Mouse (Mus musculus) MEL (cell line): ENCODE results near the gene Stard3nl. TPM values are rescaled to one million over a fixed set of nuclear protein-coding genes. Genes with fewer than 3 reads are reported as not detected.

Source experiments
- DNase-seq: peaks from one replicate; pipeline ENCODE4 v3.0.0; 2011; ENCODE audit warnings: low read depth, low spot score
- H3K27ac ChIP-seq: 2 replicates; pipeline ENCODE4 v1.5.1; 2012; ENCODE audit warnings: low read depth, mild to moderate bottlenecking, control low read depth, low read length, moderate library complexity; ENCODE audit not compliant: control insufficient read depth
- H3K27me3 ChIP-seq, 2 experiments: fragments of 150-350 bp in 1 of 2; sonication (generic) in 1 of 2; 2 replicates each; pipeline ENCODE4 v1.6.1; 2012; ENCODE audit warnings: low read length in 2 of 2, mild to moderate bottlenecking in 2 of 2, improper control_type of control experiment in 1 of 2, moderate library complexity in 1 of 2; ENCODE audit not compliant: insufficient read depth in 2 of 2, control insufficient read depth in 1 of 2
- H3K36me3 ChIP-seq, 2 experiments: 2 replicates each; pipeline ENCODE4 v1.6.1; 2012 to 2014; ENCODE audit warnings: low read length in 2 of 2, improper control_type of control experiment in 1 of 2, inconsistent platforms in 1 of 2, mild to moderate bottlenecking in 1 of 2; ENCODE audit not compliant: insufficient read depth in 2 of 2, control insufficient read depth in 1 of 2
- H3K4me1 ChIP-seq, 2 experiments: fragments of 150-350 bp in 1 of 2; sonication (generic) in 1 of 2; 2 replicates each; pipeline ENCODE4 v1.6.1; 2012; ENCODE audit warnings: low read length in 2 of 2, improper control_type of control experiment in 1 of 2, mild to moderate bottlenecking in 1 of 2; ENCODE audit not compliant: insufficient read depth in 2 of 2, control insufficient read depth in 1 of 2
- H3K4me3 ChIP-seq, 2 experiments: fragments of 150-350 bp in 1 of 2; sonication (generic) in 1 of 2; 2 replicates each; pipeline ENCODE4 v1.5.1; 2012; ENCODE audit warnings: low read depth in 2 of 2, low read length in 2 of 2, mild to moderate bottlenecking in 2 of 2, moderate library complexity in 2 of 2, control low read depth in 1 of 2, improper control_type of control experiment in 1 of 2; ENCODE audit not compliant: control insufficient read depth in 1 of 2, insufficient read depth in 1 of 2
- H3K79me2 ChIP-seq: 2 replicates; pipeline ENCODE4 v1.6.1; 2012; ENCODE audit warnings: mild to moderate bottlenecking, low read length, moderate library complexity; ENCODE audit not compliant: control insufficient read depth, poor library complexity, insufficient read depth
- H3K9ac ChIP-seq: 2 replicates; pipeline ENCODE4 v1.6.1; 2012; ENCODE audit warnings: low read depth, mild to moderate bottlenecking, control low read depth, low read length, moderate library complexity; ENCODE audit not compliant: control insufficient read depth, poor library complexity, severe bottlenecking
- H3K9me3 ChIP-seq: fragments of 150-350 bp; sonication (generic); replicated peaks from 2 replicates; pipeline ENCODE4 v1.6.1; 2012; ENCODE audit warnings: mild to moderate bottlenecking, low read length, improper control_type of control experiment, moderate library complexity; ENCODE audit not compliant: insufficient read depth
- BHLHE40 ChIP-seq: IDR thresholded peaks from 2 replicates; pipeline ENCODE4 v1.6.1; 2012; ENCODE audit warnings: low read depth, mild to moderate bottlenecking, inconsistent platforms, low read length, improper control_type of control experiment, borderline replicate concordance
- E2F4 ChIP-seq: IDR thresholded peaks from 2 replicates; pipeline ENCODE4 v1.6.1; 2011; ENCODE audit warnings: low read depth, low read length, improper control_type of control experiment, borderline replicate concordance
- ELF1 ChIP-seq: IDR thresholded peaks from 2 replicates; pipeline ENCODE4 v1.6.1; 2014; ENCODE audit warnings: low read depth, mild to moderate bottlenecking, inconsistent platforms, low read length, improper control_type of control experiment, moderate library complexity
- ETS1 ChIP-seq: IDR thresholded peaks from 2 replicates; pipeline ENCODE4 v1.6.1; 2012; ENCODE audit warnings: low read depth, mild to moderate bottlenecking, inconsistent platforms, low read length, improper control_type of control experiment, moderate library complexity
- GABPA ChIP-seq: IDR thresholded peaks from 2 replicates; pipeline ENCODE4 v1.6.1; 2012; ENCODE audit warnings: low read depth, mild to moderate bottlenecking, inconsistent platforms, low read length, improper control_type of control experiment, moderate library complexity
- GATA1 ChIP-seq: IDR thresholded peaks from 2 replicates; pipeline ENCODE4 v1.6.1; 2011; ENCODE audit warnings: low read depth, low read length, improper control_type of control experiment
- KAT2A ChIP-seq: conservative IDR thresholded peaks from 2 replicates; pipeline ENCODE4 v1.6.1; 2012; ENCODE audit warnings: low read depth, low read length, improper control_type of control experiment, inconsistent platforms
- MAFK ChIP-seq: IDR thresholded peaks from 2 replicates; pipeline ENCODE4 v1.6.1; 2011; ENCODE audit warnings: low read depth, mild to moderate bottlenecking, low read length, improper control_type of control experiment, borderline replicate concordance
- MXI1 ChIP-seq: IDR thresholded peaks from 2 replicates; pipeline ENCODE4 v1.6.1; 2011; ENCODE audit warnings: mild to moderate bottlenecking, low read depth, low read length, improper control_type of control experiment
- MYB ChIP-seq: IDR thresholded peaks from 2 replicates; pipeline ENCODE4 v1.6.1; 2011; ENCODE audit warnings: mild to moderate bottlenecking, low read depth, low read length, improper control_type of control experiment
- POLR2A ChIP-seq, 2 experiments: IDR thresholded peaks; 2 replicates each; pipeline ENCODE4 v1.6.1; 2011 to 2012; ENCODE audit warnings: low read length in 2 of 2, mild to moderate bottlenecking in 2 of 2, control low read depth in 1 of 2, improper control_type of control experiment in 1 of 2, low read depth in 1 of 2, moderate library complexity in 1 of 2; ENCODE audit not compliant: control insufficient read depth in 1 of 2, insufficient read depth in 1 of 2, poor library complexity in 1 of 2
- POLR2AphosphoS2 ChIP-seq: IDR thresholded peaks from 2 replicates; pipeline ENCODE4 v1.6.1; 2011; ENCODE audit warnings: low read length, improper control_type of control experiment
- RCOR1 ChIP-seq: IDR thresholded peaks from 2 replicates; pipeline ENCODE4 v1.6.1; 2012; ENCODE audit warnings: low read depth, mild to moderate bottlenecking, inconsistent platforms, low read length, improper control_type of control experiment
- SIN3A ChIP-seq: IDR thresholded peaks from 2 replicates; pipeline ENCODE4 v1.6.1; 2012; ENCODE audit warnings: low read length, improper control_type of control experiment, inconsistent platforms
- SMC3 ChIP-seq: IDR thresholded peaks from 2 replicates; pipeline ENCODE4 v1.6.1; 2011; ENCODE audit warnings: low read depth, low read length, improper control_type of control experiment
- UBTF ChIP-seq: IDR thresholded peaks from 2 replicates; pipeline ENCODE4 v1.6.1; 2012; ENCODE audit warnings: low read depth, mild to moderate bottlenecking, inconsistent platforms, low read length, improper control_type of control experiment, moderate library complexity, borderline replicate concordance; ENCODE audit not compliant: insufficient read depth
- USF2 ChIP-seq, 2 experiments: IDR thresholded peaks; 2 replicates each; pipeline ENCODE4 v1.6.1; 2011 to 2012; ENCODE audit warnings: improper control_type of control experiment in 2 of 2, low read length in 2 of 2, borderline replicate concordance in 1 of 2, inconsistent platforms in 1 of 2, low read depth in 1 of 2, mild to moderate bottlenecking in 1 of 2; ENCODE audit not compliant: insufficient read depth in 1 of 2
- ZKSCAN1 ChIP-seq: IDR thresholded peaks from 2 replicates; pipeline ENCODE4 v1.6.1; 2012; ENCODE audit warnings: low read depth, mild to moderate bottlenecking, inconsistent platforms, low read length, improper control_type of control experiment, moderate library complexity
- ZMIZ1 ChIP-seq: IDR thresholded peaks from 2 replicates; pipeline ENCODE4 v1.6.1; 2012; ENCODE audit warnings: low read depth, mild to moderate bottlenecking, inconsistent platforms, low read length, improper control_type of control experiment, moderate library complexity
- ZNF384 ChIP-seq: IDR thresholded peaks from 2 replicates; pipeline ENCODE4 v1.6.1; 2012; ENCODE audit warnings: low read depth, mild to moderate bottlenecking, inconsistent platforms, low read length, improper control_type of control experiment
- polyA plus RNA-seq, 2 experiments: library from polyadenylated mRNA; stranded (reverse) in 1 of 2; unstranded in 1 of 2; fragments of >175 nt in 1 of 2; fragments of >200 nt in 1 of 2; gene quantifications; 2 replicates each; pipeline versions ENCODE4 v1.2.1 to v1.2.4; 2012; ENCODE audit warnings: low replicate concordance in 2 of 2, low read depth in 1 of 2; ENCODE audit not compliant: insufficient read length in 2 of 2, insufficient read depth in 1 of 2, missing spikeins in 1 of 2
- total RNA-seq: library from RNA; depleted of rRNA; stranded (reverse); fragments of 300-350 nt; gene quantifications from 2 replicates; pipeline ENCODE4 v1.2.3, GENCODE M21; 2012

Stard3nl gene
- total and polyA plus RNA-seq, 3 experiments: 16.1 to 22.9 TPM; not detected in 1

- Histone ChIP-seq H3K4me3 (no peak overlapping the region), H3K4me1 (0 out of 4 replicates have a peak, but pooled peaks cover 2% of the 10 kb centered on the region in 2 experiments), H3K9ac (no peak overlapping the region), H3K27me3 (no peaks in the 10 kb centered on the region), H3K27ac (no peak overlapping the region), H3K9me3 (no peaks in the 10 kb centered on the region), H3K36me3 (peaks cover 0 to 5% of the 10 kb centered on the region in 2 experiments; a peak in 2 of 4 replicates), H3K79me2 (no peaks in the 10 kb centered on the region; the same call in 1 of the 2 replicates)
- TF ChIP-seq POLR2A (IDR thresholded peaks at IDR 0.05; ENCODE audit: control insufficient read depth in 1 of 2, insufficient read depth in 1 of 2, low read depth in 1 of 2, low read length in 2 of 2, poor library complexity in 1 of 2) (no peak), ZNF384 (peak; percentile 41; the same call in 1 of the 2 replicates), GABPA (no peak), UBTF (no peak), ELF1 (no peak), MXI1 (no peak), MAFK (no peak), ETS1 (peak; percentile 47; the same call in 1 of the 2 replicates), USF2 (IDR thresholded peaks at IDR 0.05; ENCODE audit: borderline replicate concordance in 1 of 2, insufficient read depth in 1 of 2, low read depth in 1 of 2, low read length in 2 of 2) (no peak), KAT2A (no peak), E2F4 (no peak)
- no peak for DNase-seq
Measured at GRCm38 (mm10) chr13:19390296-19390695, 5.3 kb downstream of the Stard3nl start.

DNA sequence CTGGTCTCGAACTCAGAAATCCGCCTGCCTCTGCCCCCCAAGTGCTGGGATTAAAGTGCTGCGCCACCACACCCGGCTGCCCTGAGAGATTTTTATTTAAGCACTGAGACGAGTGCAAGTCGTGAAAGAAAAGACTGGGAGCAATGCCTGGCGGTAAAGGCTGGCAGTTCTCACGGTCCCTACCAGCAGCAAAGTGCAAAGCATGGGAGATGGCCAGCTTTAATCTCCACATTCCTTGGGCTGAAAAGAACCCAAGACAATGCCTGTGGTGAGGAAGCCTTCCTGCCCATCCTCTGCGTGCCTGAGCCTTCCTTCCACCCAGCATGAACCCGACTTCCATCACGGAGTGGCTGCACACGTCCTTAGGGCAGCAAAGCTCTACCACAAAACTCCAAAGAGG is 5.7 kb downstream of the Stard3nl start:
- H3K27ac ChIP-seq: no peak overlapping the region
- no peaks in the 10 kb centered on the region for H3K79me2 ChIP-seq
- H3K27me3 ChIP-seq: no peaks in the 10 kb centered on the region
- H3K9ac ChIP-seq: no peak overlapping the region
- H3K4me1 ChIP-seq: 0 out of 4 replicates have a peak, but pooled peaks cover 2% of the 10 kb centered on the region in 2 experiments
- H3K4me3 ChIP-seq: no peak overlapping the region
- H3K36me3 ChIP-seq: peaks cover 0 to 5% of the 10 kb centered on the region in 2 experiments; a peak in 2 of 4 replicates
- DNase-seq: no peak
- no peaks in the 10 kb centered on the region for H3K9me3 ChIP-seq
- TF ChIP-seq MXI1 (no peak), POLR2AphosphoS2 (no peak), ETS1 (no peak), SIN3A (no peak), MAFK (no peak), UBTF (no peak), BHLHE40 (no peak), ZMIZ1 (no peak), GATA1 (no peak), SMC3 (no peak), RCOR1 (no peak), ZKSCAN1 (no peak), MYB (no peak)
- TF ChIP-seq, all 39 proteins: peak for 0
